ENCODE assay signal across 8 mouse cellular contexts in the genomic region with DNA sequence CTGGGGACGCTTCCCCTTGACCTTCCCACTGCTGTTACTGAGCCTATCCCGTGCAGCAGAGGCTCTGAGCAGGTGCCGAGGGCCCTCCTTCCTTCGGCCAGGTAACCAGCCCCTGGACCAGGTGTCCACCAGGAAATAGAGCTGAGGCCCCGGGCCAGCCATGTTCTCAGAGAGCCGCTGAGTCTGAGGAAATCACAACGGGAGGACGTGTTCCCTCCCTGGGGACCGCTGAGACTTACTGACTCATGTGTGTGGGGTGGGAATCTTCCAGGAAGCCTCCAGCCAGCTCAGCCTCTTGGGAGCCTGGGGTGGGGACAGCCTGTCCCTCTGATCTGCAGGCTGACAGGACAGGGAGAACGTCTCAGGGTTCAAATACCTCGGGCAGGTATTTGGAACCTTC. TPM values are rescaled to one million over a fixed set of nuclear protein-coding genes. Genes with fewer than 3 reads are reported as not detected.
DNase-seq lines count a peak whose midpoint lies in the region; ATAC-seq and TF ChIP-seq lines count a peak whose summit lies in the region.

No protein-coding gene starts in this region.

- peak overlapping the region; percentile 44; the same call in 1 of the 2 replicates for H3K4me2 ChIP-seq in hindbrain, embryonic 12.5 days (replicated peaks)
- no peak overlapping the region for H3K4me2 ChIP-seq in hindbrain, embryonic 13.5 days

- TF ChIP-seq CTCF in heart, adult 2 months (IDR thresholded peaks at IDR 0.05) = no peak
- TF ChIP-seq CTCF in small intestine, adult 2 months (IDR thresholded peaks at IDR 0.05; ENCODE audit: extremely low read depth, insufficient read length, insufficient replicate concordance, low read depth, low read length) = no peak

- no peaks in the 10 kb centered on the region for H3K36me3 ChIP-seq in hindbrain, embryonic 12.5 days
- H3K36me3 ChIP-seq in hindbrain, embryonic 13.5 days = no peaks in the 10 kb centered on the region
- no peaks in the 10 kb centered on the region for H3K36me3 ChIP-seq in heart, adult 2 months (ENCODE audit: control insufficient read depth, insufficient read depth, low read length)
- 0 out of 2 replicates have a peak, but pooled peaks cover 1% of the 10 kb centered on the region for H3K36me3 ChIP-seq in small intestine, adult 2 months (ENCODE audit: control insufficient read depth, insufficient read depth, low read length)

- peak; percentile 68 to 79 for DNase-seq in heart, adult 2 months
- peak; percentile 59 for DNase-seq in kidney, adult 9 months
- no peak for DNase-seq in thymus, postnatal 36 days
- no peak for DNase-seq in cerebellum, adult 11 months
- DNase-seq in thymus, adult 18-20 months = no peak

- peaks cover 34% of the 10 kb centered on the region for H3K4me1 ChIP-seq in hindbrain, embryonic 12.5 days
- H3K4me1 ChIP-seq in hindbrain, embryonic 13.5 days (replicated peaks) = peaks cover 30% of the 10 kb centered on the region
- peaks cover 6% of the 10 kb centered on the region for H3K4me1 ChIP-seq in heart, adult 2 months (ENCODE audit: control insufficient read depth, insufficient read depth, low read length)
- peaks cover 23% of the 10 kb centered on the region for H3K4me1 ChIP-seq in small intestine, adult 2 months (ENCODE audit: control insufficient read depth, insufficient read depth, insufficient read length, low read length)

- H3K79me2 ChIP-seq in heart, adult 2 months (replicated peaks; ENCODE audit: control insufficient read depth, insufficient read depth, low read length) = no peaks in the 10 kb centered on the region

- TF ChIP-seq POLR2A in heart, adult 2 months (IDR thresholded peaks at IDR 0.05; ENCODE audit: insufficient read depth, low read depth, low read length) = no peak
- no peak for TF ChIP-seq POLR2A in small intestine, adult 2 months (IDR thresholded peaks at IDR 0.05; ENCODE audit: low read depth, low read length)

- ATAC-seq in hindbrain, embryonic 12.5 days (ENCODE audit: low FRiP score) = no peak
- ATAC-seq in hindbrain, embryonic 13.5 days (ENCODE audit: low FRiP score) = no peak

- WGBS in hindbrain, embryonic 12.5 days = 64% methylated on average over 11 of the region's 11 CpGs
- 67% methylated on average over 11 of the region's 11 CpGs for WGBS in hindbrain, embryonic 13.5 days
- whole genome bisulfite sequencing in heart, adult 2 months = 36% methylated on average over 11 of the region's 11 CpGs
- 59% methylated on average over 11 of the region's 11 CpGs for WGBS in small intestine, adult 2 months

- H3K27ac ChIP-seq in hindbrain, embryonic 12.5 days = peak overlapping the region; percentile 30; the same call in 1 of the 2 replicates
- H3K27ac ChIP-seq in hindbrain, embryonic 13.5 days = no peak overlapping the region
- peak overlapping the region; percentile 55 for H3K27ac ChIP-seq in heart, adult 2 months
- H3K27ac ChIP-seq in small intestine, adult 2 months (ENCODE audit: insufficient read depth, low read depth, low read length) = peak overlapping the region; percentile 42

- no peaks in the 10 kb centered on the region for H3K9me3 ChIP-seq in hindbrain, embryonic 12.5 days (replicated peaks)
- H3K9me3 ChIP-seq in hindbrain, embryonic 13.5 days = no peaks in the 10 kb centered on the region

- intact Hi-C loops in heart, adult 2 months (cut with DNase I) = loop anchor here (10.0 kb wide), 1 partner anchor 593 kb away; the partner anchor contains the start of genes Afmid and Tk1

- H3K27me3 ChIP-seq in hindbrain, embryonic 12.5 days = no peaks in the 10 kb centered on the region; the same call in 1 of the 2 replicates
- H3K27me3 ChIP-seq in hindbrain, embryonic 13.5 days = no peaks in the 10 kb centered on the region
- H3K27me3 ChIP-seq in heart, adult 2 months (ENCODE audit: control insufficient read depth, insufficient read depth, low read length) = no peaks in the 10 kb centered on the region
- H3K27me3 ChIP-seq in small intestine, adult 2 months (ENCODE audit: control insufficient read depth, insufficient read depth, low read length) = no peaks in the 10 kb centered on the region; the same call in 1 of the 2 replicates

- H3K9ac ChIP-seq in hindbrain, embryonic 12.5 days = no peak overlapping the region
- H3K9ac ChIP-seq in hindbrain, embryonic 13.5 days = no peak overlapping the region
- no peak overlapping the region for H3K9ac ChIP-seq in heart, adult 2 months (ENCODE audit: low read depth, low read length)

- TF ChIP-seq EP300 in heart, adult 2 months (IDR thresholded peaks at IDR 0.05; ENCODE audit: insufficient read depth, low read depth, low read length) = no peak

- H3K4me3 ChIP-seq in hindbrain, embryonic 12.5 days = no peak overlapping the region
- no peak overlapping the region for H3K4me3 ChIP-seq in hindbrain, embryonic 13.5 days
- H3K4me3 ChIP-seq in heart, adult 2 months = 0 out of 2 replicates have a peak overlapping the region, but pooled peaks have one; percentile 36
- H3K4me3 ChIP-seq in small intestine, adult 2 months (ENCODE audit: low read depth, low read length) = no peak overlapping the region; the same call in 1 of the 2 replicates

RNA-seq across cellular contexts. Expression of gene Sept9, which starts 32.1 kb away (rescaled TPM):
- polyA plus RNA-seq in hindbrain, embryonic 12.5 days (2016; fragmentation: Nextera tagmentation; extraction: Ambion mirVana) = 165 and 179 TPM in 2 replicates
- polyA plus RNA-seq in hindbrain, embryonic 13.5 days (2015; fragmentation: Nextera tagmentation; extraction: Ambion mirVana) = 117 and 118 TPM in 2 replicates
- total RNA-seq in heart, adult 2 months (2021) = 10 to 100 TPM; 28.2 to 31.9 TPM
- polyA plus RNA-seq in heart, adult 2 months (2012; rRNA removed) = 15.9 and 17.4 TPM in 2 replicates
- 17.0 and 31.0 TPM in 2 replicates for polyA plus RNA-seq in small intestine, adult 2 months (2012; rRNA removed)

Comparison
In these comparisons a context has a peak if more than half of its experiments do, and no peak if none do; other contexts are left out.
1. DNase-seq: peak in heart, adult 2 months (2 of 2) and kidney, adult 9 months (single experiment); none in thymus, postnatal 36 days (0 of 2), cerebellum, adult 11 months (single experiment) and thymus, adult 18-20 months (0 of 2).